Mouse (Mus musculus) splenic B cell, adult 2 months (primary cell): ENCODE measurements around the gene Nudc.

Source experiments
- DNase-seq: peaks from one replicate; pipeline ENCODE4 v3.0.0-alpha.2; 2011; ENCODE audit warnings: low read depth, low spot score
- H3K27me3 ChIP-seq: 2 replicates; pipeline ENCODE4 v1.6.1; 2012; ENCODE audit warnings: mild to moderate bottlenecking, low read length, moderate library complexity, mixed read lengths; ENCODE audit not compliant: control insufficient read depth, poor library complexity, insufficient read depth, severe bottlenecking
- H3K36me3 ChIP-seq: 2 replicates; pipeline ENCODE4 v1.6.1; 2012; ENCODE audit warnings: mild to moderate bottlenecking, low read length, moderate library complexity, mixed read lengths; ENCODE audit not compliant: control insufficient read depth, poor library complexity, insufficient read depth, severe bottlenecking

The Nudc gene

GRCm38 (mm10) chr4:133488619-133489392 is 57.0 kb downstream of the Nudc start:
- DNase-seq = no peak
- Histone ChIP-seq H3K27me3 (no peaks in the 10 kb centered on the region), H3K36me3 (no peaks in the 10 kb centered on the region)

- H3K27me3 ChIP-seq = no peaks in the 10 kb centered on the region
- H3K36me3 ChIP-seq = no peaks in the 10 kb centered on the region
- DNase-seq = no peak
Observed at GRCm38 (mm10) chr4:133486673-133487357, 59.0 kb downstream of the Nudc start.

- no peaks in the 10 kb centered on the region for H3K36me3 ChIP-seq
- no peak for DNase-seq
- H3K27me3 ChIP-seq = no peaks in the 10 kb centered on the region
Observed at GRCm38 (mm10) chr4:133485691-133486425, 59.9 kb downstream of the Nudc start.

GRCm38 (mm10) chr4:133484266-133485025 is 61.4 kb downstream of the Nudc start:
- Histone ChIP-seq H3K27me3 (no peaks in the 10 kb centered on the region), H3K36me3 (no peaks in the 10 kb centered on the region)
- DNase-seq = no peak
